Mouse (Mus musculus) T-helper 2 cell (primary cell): ENCODE results near the gene Hadhb.

Source experiments
- in situ Hi-C: fragments of 300-600 bp; cut with MboI, MseI; formaldehyde crosslinking; loops from one replicate; pipeline ENCODE4 v1.15.1; 2025; ENCODE audit warnings: high pct_unique_total_duplicates

Gene Hadhb

DNA sequence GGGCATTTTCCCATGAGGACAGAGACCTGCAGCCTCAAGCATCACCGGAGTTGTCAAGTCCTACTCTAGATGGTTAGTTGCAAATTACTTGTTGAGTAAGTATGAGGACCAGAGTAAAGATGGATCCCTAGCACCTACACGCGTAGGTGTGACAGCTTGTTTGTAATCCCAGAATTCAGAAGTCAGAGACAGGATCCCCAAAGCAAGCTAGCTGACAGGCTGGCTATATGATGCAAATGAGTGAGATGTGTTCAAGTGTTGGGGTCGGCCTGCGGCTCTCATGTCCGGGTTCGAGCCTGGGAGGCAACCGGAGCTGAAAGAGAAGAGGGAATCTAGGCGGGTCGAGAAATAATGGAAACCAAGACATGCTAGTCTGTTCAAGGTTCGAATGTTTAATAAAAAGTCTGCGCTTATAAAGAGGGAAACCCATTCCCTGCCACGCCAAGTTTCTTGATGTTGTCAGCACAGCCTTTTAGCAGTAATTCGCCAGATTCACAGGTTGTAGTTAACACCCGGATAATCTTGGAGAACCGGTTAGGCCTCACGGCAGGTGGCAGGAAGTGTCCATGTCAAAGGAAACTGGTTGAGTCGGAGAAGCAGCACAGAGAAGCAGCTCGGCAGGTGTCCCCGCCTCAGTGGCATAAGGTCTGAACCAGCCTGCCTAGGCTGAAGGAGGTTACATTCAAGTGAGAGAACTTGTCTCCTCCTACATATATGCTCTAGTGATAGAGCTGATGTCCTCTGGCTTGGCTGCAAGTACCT, 18.1 kb downstream of the Hadhb start:
- in situ Hi-C loops = no loop called here

DNA sequence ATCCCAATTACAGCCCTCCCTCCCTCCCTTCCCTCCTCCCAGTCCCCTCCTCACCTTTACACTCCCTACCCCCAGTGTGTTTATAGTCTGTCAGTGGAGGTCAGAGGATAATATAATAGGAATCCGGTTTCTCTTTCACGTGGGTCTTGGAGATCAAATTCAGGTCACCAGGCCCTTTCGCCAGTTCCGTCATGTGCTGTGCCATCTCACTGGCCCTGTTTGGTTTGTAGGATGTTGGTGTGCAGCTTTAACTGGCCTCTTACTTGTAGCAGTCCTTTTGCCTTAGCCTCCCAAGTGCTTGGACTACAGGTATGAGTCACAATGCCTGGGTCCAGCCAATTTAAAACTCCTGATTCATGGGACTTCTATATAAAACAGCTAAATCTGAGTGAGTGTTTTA, 20.8 kb downstream of the Hadhb start:
- in situ Hi-C loops = no loop called here

DNA sequence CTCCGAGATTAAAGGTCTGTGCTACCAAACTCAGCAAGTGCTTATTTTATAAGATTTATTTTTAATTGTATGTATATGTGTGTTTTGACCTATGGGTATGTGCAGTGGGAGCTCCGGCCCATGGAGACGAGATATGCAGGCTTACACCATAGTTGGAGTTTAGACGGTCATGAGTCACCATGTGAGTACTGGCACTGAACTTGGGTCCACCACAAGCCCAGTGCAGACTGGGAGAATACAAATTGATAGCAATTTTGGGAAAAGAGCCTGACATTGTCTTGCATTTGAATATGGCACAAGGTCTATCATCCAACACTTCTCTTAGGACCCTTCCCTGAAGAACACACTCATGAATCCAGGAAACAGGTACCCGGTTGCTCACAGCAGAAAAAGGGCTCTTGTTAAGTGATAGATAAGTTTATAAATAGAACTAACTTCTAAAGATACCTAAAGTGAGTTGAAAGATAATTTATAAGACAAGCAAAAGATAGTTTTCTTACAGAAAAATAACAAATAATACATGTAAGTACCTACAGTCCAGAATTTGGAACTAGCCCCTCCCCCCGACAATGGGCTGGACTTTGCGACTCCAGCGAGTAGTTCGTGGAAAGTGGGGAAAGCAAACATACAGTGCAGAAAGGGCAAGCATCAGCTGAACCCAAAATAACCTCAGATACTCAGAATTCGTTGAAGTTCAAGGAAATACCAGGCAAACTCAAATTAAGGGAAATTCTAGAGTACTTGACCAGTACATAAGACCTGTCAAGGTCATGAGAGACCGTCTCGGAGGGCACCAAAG, 32.8 kb downstream of the Hadhb start:
- in situ Hi-C loops = no loop called here

DNA sequence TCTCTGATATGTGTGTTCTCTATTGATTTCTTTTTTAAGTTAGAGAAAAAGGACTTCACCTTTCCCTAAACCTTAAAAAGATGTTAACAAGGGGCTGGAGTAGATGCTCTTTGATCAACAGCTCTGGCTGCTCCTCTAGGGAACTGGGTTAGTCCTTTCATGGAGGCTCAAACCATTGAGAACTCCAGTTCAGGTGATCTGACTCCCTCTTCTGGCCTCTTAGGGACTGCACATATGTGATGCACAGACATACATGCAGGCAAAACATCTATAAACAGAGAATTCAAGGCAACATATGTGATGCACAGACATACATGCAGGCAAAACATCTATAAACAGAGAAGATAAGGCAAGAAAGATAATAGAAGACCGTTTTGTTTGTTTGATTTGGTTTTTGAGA, 37.4 kb downstream of the Hadhb start:
- in situ Hi-C loops = loop anchor here (10.0 kb wide), 1 partner anchor 182 kb away; no protein-coding TSS in a partner anchor

DNA sequence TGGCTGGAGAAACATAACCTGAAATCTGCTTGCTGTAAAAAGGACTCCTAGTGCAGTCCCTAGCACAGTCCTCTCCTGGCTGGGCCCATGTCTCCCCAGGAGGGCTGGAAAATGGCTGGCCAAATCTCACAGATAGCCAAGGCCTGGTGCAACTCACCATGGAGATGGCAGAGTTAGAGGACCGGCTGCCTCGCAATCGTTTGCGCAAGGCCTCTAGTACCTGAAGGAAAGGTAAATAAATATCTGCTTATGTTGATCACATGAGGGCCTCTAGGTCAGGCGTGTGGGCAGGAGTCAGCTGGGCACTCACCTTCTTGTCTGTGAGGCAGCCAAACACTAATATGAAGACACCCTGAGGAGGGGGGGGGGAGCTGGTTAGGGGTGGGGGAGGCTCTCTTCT, 40.3 kb downstream of the Hadhb start:
- in situ Hi-C loops = loop anchor here (10.0 kb wide), 1 partner anchor 179 kb away; no protein-coding TSS in a partner anchor

DNA sequence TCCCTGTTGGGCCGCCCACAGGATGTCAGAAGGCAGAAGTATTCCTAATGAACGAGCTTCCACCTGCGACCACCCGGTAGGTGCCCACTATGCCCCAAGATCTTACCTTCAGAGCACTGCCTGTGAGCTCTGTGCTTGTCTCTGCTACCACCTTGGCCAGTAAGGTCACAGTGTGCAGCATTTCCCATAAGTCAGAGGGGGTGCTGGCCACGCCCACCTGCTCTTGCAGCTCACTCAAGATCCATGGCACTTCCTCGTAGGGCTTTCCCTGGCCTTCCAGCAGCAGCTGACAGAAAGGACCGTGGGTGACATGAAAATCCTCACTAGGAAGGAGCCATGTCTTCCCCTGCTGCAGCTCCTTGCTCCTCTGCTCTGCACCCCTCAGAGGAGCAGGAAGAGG, 43.2 kb downstream of the Hadhb start:
- in situ Hi-C loops = loop anchor here (10.0 kb wide), 1 partner anchor 177 kb away; no protein-coding TSS in a partner anchor

DNA sequence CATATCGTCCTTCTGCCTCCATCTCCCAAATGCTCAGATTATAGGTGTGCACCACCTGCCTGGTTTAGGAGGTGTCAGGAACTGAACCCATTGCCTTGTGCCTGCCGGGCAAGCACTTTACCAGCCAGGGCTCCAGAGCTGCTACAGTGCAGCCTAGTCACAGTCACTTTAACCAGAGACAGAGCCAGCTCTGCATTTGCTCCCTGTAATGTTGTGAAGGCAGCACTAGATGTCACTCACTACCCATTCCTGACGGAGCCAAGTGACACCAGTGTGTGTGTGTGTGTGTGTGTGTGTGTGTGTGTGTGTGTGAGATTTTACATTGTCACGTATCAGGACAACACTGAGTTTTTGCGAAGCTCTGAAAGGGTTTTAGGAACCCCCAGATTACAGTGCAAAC, 46.5 kb downstream of the Hadhb start:
- in situ Hi-C loops = no loop called here

DNA sequence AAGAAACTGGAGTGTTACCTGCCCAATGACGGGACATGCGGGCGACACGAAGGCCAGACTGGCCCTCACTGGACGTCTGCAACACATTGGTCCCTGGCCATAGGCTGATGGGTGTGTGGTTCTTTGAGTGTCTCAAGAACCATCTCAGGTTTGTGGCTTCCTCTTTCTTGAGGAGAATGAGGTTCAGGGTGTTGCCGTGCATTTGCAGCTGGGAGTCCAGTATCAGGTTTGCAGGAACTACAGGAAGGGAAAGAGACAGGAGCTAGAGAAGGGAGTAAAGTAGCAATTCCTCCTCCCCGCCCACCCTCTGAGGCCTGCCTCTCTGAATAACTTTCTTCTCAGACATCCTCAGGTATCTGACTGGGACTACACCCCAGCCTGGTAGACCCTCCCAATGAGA, 47.2 kb downstream of the Hadhb start:
- in situ Hi-C loops = no loop called here

DNA sequence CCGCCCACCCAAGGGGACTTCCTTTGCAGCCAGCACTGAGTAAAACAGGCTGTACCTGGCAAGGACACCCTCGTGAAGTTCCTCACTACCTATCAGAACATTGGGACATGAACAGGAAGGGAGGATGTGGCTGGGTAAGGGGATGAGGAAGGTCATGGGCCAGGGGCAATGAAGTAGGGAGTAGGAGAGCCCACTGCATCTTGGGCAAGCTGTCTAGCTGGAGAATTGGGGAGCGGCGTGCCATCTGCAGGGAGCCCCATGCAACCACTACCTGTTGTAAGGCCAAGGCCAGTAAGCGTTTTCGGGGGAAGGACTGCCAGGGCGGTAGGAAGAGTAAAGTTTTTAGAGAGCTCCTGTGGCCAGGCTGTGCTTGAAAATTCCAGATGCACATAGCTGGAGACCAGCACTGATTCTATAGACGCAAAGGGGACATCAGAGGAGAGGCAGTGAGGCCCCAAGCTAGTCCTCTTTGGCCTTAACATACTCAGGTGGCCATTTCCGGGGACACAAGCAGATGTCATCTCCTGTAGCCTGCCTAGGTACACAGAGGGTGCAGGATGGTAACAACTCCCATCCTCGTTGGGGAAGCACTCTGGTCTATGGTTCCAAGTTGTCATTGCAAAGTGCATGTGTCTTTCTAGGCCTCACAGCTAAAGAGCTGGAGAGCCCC, 48.3 kb downstream of the Hadhb start:
- in situ Hi-C loops = no loop called here

DNA sequence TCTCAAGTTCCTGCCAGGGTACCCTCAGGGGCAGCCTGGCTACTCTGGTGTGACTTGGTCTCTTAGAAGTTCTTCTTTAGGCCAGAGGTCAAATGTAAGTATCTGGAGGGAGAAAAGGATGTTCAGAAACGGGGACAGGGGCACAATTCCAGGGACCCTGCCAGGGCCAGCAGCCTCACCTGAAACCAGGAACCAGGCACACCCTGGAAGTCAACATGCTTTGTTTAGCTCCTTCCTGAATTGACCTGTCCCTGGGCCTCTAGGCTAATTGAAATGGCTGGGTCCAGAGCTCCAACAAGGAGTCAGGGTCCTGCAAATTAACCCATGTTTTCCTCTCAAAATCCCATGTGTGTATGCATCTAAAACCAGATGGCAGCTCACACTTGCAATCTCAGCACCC, 49.4 kb downstream of the Hadhb start:
- in situ Hi-C loops = no loop called here

DNA sequence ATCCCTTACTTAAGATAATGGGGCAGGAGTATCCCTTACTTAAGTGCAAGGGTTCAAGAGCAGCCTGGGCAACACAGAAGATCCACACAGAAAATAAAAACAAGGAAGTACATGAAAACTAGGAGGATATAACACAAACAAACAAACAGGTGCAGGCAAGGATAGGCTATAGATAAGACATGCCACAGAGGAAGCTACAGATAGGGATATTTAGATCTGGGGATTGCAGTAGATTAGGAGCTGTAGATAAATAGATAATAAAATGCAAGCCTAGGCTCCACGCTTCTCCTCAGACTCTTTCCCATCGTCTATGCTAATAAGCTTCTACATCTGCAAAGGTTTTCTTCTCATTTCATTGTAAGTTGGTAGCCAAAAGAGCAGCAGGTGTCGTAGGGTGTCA, 50.0 kb downstream of the Hadhb start:
- in situ Hi-C loops = no loop called here

DNA sequence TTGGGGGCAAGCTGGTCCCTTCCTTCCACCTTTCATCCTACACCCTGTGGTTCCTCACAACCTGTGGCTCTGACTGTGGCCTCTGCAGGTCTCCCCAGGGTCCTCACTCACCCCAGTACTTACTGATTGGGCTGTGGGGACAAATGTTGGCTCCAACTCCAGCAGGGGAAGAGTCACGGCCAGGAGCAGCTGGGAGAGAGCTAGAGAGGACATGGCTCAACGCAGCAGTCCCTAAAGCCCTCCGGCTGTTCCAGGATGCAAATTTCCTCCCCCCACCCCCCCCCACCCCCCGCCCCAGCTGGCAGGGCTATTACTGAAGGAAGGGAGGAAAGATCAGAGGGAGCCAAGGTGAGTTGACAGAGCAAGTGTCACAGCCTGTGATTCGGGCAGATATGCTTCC, 50.4 kb downstream of the Hadhb start, which contains the start of gene Adgrf3:
TSS of gene Adgrf3 (minus strand) at position 230 of the 400 bp plus-strand sequence.
- in situ Hi-C loops = no loop called here

DNA sequence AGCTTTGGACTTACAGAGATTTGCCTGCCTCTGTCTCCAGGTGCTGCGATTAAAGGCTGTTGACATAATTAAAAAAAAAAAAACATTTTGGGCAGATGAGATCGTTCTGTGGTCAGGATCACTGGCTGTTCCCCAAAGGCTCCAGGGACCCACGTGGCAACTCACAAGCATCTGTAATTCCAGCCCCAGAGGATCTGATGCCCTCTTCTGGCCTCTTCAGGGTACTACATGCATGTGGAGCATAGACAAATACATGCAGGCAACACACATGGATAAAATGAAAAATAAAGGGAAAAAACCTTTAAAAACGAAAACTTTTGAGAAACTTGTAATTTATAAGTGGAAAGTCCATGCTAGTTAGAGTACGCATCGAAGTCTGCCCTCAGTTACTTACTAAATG, 52.2 kb downstream of the Hadhb start:
- in situ Hi-C loops = no loop called here

DNA sequence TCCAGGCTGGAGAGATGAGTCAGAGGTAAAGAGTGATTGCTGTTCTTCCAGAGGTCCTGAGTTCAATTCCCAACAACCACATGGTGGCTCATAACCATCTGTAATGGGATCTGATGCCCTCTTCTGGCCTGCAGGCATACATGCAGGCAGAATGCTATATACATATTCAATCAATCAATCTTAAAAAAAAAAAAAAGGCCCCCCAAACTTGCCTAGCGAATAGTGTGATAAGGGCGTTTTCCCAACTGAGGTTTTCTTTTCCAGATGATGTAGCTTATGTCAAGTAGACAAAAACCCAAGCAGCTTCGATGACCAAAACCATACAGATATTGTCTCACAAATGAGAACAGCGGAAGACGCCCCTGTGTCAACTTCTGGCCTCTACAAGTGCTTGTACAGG, 55.7 kb downstream of the Hadhb start:
- in situ Hi-C loops = loop anchor here (5.0 kb wide), 2 partner anchors 67 to 267 kb away; no protein-coding TSS in a partner anchor

DNA sequence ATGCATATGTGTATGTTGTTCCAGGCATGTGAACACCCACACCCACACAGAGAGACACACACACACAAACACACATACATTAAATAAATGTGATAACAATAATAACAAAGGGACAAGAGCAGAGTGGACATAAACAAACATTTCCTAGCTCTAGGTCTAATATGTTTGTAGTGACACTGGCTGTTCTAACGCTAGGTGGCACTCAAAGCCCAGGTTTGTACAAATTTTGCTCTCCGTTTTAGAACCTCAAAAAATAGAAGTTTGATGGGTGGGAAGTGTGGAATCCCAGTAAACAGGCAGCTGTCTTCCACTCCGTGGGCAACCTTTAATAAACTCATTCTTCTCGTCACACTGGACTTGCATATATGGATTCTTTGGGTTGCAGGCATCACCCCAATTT, 59.8 kb downstream of the Hadhb start:
- in situ Hi-C loops = loop anchor here (5.0 kb wide), 3 partner anchors 62 to 262 kb away; no protein-coding TSS in a partner anchor

DNA sequence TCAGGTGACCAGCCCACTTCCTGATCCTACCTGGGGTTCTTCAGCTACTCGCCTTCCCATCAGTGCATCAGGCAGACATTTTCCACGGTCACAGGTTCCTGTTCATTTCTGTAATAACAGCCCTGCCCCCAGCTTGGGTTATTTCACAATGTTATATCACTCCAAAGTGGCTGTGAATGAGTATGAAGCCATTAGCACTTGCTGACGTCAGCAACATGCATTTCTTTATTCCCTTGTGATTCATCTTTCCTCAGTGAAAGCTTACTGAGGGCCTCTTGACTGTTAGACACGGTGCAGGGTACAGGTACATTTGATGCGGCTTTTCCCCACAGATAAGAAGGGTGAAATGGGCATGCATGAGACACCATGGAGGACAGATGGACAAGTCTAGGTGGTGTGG, 60.9 kb downstream of the Hadhb start:
- in situ Hi-C loops = loop anchor here (5.0 kb wide), 1 partner anchor 126 kb away; no protein-coding TSS in a partner anchor

DNA sequence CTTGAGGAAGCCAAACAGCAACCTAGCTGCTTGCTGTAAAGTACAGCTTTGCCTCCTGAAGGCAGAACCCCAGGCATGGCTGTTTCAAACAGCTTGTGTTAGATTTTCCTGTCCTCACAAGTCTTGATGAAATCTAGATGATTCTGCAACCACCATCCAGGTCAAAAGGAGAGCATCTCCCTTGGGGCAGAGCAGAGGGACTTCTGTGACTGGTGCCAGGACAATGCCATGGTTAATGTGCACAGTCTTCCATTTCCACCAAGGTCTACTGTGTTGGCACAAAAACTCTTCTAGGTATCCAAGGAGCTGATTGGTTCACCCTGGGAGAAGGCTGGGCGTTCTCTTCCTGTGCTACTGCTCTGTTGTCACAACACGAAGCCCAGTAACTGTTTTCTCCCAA, 64.7 kb downstream of the Hadhb start:
- in situ Hi-C loops = loop anchor here (5.0 kb wide), 1 partner anchor 123 kb away; no protein-coding TSS in a partner anchor

DNA sequence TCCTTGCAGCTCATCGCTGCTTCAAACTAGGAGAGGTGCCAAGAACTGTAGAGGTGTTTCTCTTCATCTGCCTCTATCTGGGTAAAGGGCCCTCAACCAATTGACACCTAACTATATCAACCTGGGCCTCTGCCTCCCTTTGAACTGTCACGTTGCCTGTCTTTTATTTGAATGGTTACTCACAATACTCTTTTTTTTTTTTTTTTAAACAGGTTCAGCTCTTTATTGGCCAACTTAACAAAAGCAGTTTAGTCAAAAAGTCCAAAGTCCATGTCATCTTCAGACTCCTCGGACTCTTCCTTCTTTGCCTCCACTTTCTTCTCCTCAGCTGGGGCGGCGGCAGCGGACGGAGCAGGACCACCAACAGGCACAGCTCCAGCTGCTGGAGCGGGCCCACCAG, 65.6 kb downstream of the Hadhb start:
- in situ Hi-C loops = no loop called here

DNA sequence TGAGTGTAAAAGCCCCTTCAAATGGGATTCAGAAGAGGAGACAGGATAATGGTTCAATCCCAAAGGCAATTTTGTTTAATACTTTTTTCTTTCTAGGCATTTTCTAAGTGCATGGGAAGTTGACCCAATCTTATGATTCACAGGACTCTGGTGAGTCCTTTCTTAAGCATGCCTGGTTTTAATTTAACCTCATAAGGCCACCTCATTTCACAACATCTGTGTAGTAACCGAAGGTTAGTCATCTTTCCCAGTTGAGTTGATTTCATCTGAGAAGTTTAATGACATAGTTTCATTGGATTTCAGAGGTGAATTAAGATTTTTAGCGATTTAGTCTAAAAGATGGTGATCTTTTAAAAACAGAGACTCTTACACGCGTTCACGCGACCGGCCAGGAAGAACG, 67.6 kb downstream of the Hadhb start:
- in situ Hi-C loops = no loop called here

DNA sequence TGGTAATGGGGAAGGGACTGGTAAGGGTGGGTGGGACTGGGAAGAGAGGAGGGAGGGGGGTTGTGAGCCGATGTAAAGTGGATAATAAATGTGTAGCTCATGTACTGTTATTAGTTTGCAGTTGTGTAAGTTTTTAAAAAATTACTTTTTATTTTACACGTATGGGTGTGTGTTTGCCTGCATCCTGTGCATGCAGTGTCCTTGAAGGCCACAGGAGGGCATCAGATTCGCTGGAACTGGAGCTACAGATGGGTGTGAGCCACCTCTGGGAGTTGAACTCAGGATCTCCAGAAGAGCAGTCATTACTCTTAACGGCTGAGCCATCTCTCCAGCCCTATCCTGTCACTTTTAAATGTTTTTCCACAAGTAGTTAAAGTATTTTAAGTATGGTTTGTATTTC, 75.9 kb downstream of the Hadhb start:
- in situ Hi-C loops = loop anchor here (10.0 kb wide), 1 partner anchor 964 kb away; the partner anchor contains the start of genes Eif2b4 and Snx17

DNA sequence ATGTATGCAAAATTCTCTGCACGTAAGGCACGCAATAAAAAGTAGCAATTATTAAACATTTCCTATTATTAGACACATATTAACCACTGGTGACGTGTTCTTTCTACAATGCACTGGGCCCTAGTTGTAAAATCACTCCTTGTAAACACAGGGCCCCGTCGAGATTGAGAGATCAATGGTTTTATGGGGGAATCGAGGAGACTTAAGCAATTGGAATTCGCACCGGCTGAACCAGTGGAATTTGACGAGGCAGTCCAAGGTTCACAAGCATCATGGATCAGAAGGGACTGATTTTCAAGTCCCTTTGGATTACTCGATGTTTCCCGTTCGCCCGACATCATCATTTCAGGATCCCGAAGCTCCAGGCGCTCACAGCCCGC, 76.8 kb downstream of the Hadhb start:
- in situ Hi-C loops = loop anchor here (10.0 kb wide), 1 partner anchor 963 kb away; the partner anchor contains the start of genes Eif2b4 and Snx17
